Mouse (Mus musculus) heart, embryonic 10.5 days (tissue): ENCODE data around the gene Mapk10. TPM values are rescaled to one million over a fixed set of nuclear protein-coding genes. Genes with fewer than 3 reads are reported as not detected.

ENCODE experiments used
- DNase-seq: peaks from one replicate; pipeline ENCODE4 v3.0.0-alpha.2; 2017; ENCODE audit warnings: low spot score
- H3K27ac ChIP-seq: fragments of 300-500 bp; sonication (generic); 2 replicates; pipeline ENCODE4 v1.5.1; 2016; ENCODE audit warnings: mild to moderate bottlenecking
- H3K27me3 ChIP-seq: fragments of 300-500 bp; sonication (generic); 2 replicates; pipeline ENCODE4 v1.6.1; 2016; ENCODE audit warnings: mild to moderate bottlenecking; ENCODE audit not compliant: poor library complexity, insufficient read depth, severe bottlenecking
- H3K36me3 ChIP-seq: fragments of 300-500 bp; sonication (generic); 2 replicates; pipeline ENCODE4 v1.6.1; 2016; ENCODE audit warnings: mild to moderate bottlenecking, moderate library complexity
- H3K4me1 ChIP-seq: fragments of 300-500 bp; sonication (generic); 2 replicates; pipeline ENCODE4 v1.6.1; 2016; ENCODE audit warnings: mild to moderate bottlenecking
- H3K4me3 ChIP-seq: fragments of 300-500 bp; sonication (generic); 2 replicates; pipeline ENCODE4 v1.5.1; 2016; ENCODE audit warnings: mild to moderate bottlenecking, moderate library complexity
- H3K9me3 ChIP-seq: fragments of 300-500 bp; sonication (generic); 2 replicates; pipeline ENCODE4 v1.6.1; 2016; ENCODE audit warnings: mild to moderate bottlenecking, moderate library complexity
- WGBS: fragments of 180-500 bp; shearing (Covaris S2); methylation state at CpG from one replicate; pipeline ENCODE4 v1.1.7; 2016; 5-methylcytosine and 5-hydroxymethylcytosine counted together
- polyA plus RNA-seq: library from polyadenylated mRNA; unstranded; fragments of >200 nt; fragmentation: Nextera tagmentation; extraction: Ambion mirVana; gene quantifications from 2 replicates; pipeline ENCODE4 v1.2.1, GENCODE M21; 2016

Gene Mapk10
- polyA plus RNA-seq, 1 experiment from 2014 or later, result 0.29 TPM

DNA sequence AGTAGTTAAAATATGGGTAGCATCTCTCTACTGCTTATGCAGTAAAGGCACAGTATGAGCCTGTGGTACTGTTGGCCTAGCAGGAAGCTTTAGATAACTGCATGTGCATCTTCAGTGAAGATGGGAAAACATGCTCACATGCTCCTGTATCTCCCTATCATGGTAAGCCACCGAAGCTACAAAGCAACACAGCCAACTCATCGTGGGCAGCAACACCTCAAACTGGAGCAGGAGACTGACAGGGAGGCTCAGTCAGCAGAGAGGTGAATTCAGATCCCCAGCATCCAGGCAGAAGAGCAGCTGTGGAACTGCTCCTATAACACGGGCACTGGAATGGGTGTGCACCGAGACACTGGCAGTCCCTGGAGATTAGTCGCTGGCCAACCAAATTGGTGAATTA is 191.0 kb downstream of the Mapk10 start:
- no peaks in the 10 kb centered on the region for H3K9me3 ChIP-seq
- H3K27ac ChIP-seq, result no peak overlapping the region
- no peak overlapping the region for H3K4me3 ChIP-seq
- 89% methylated on average over 5 of the region's 5 CpGs for WGBS
- H3K36me3 ChIP-seq, result no peaks in the 10 kb centered on the region
- DNase-seq, result no peak
- H3K27me3 ChIP-seq, result no peaks in the 10 kb centered on the region
- 0 out of 2 replicates have a peak, but pooled peaks cover 5% of the 10 kb centered on the region for H3K4me1 ChIP-seq

- no peak for DNase-seq
- Histone ChIP-seq H3K4me1 (0 out of 2 replicates have a peak, but pooled peaks cover under 1% of the 10 kb centered on the region), H3K9me3 (no peaks in the 10 kb centered on the region), H3K27ac (no peak overlapping the region), H3K36me3 (no peaks in the 10 kb centered on the region), H3K27me3 (no peaks in the 10 kb centered on the region), H3K4me3 (no peak overlapping the region)
- 63% methylated on average over 7 of the region's 7 CpGs for WGBS
Observed at GRCm38 (mm10) chr5:103017637-103018036, 193.5 kb downstream of the Mapk10 start.

- Histone ChIP-seq H3K9me3 (no peaks in the 10 kb centered on the region), H3K27me3 (no peaks in the 10 kb centered on the region), H3K4me1 (no peaks in the 10 kb centered on the region), H3K27ac (no peak overlapping the region), H3K4me3 (no peak overlapping the region), H3K36me3 (no peaks in the 10 kb centered on the region)
- WGBS, result 90% methylated on average over 4 of the region's 4 CpGs
- no peak for DNase-seq
Observed at GRCm38 (mm10) chr5:103014309-103014708, 196.8 kb downstream of the Mapk10 start.

DNA sequence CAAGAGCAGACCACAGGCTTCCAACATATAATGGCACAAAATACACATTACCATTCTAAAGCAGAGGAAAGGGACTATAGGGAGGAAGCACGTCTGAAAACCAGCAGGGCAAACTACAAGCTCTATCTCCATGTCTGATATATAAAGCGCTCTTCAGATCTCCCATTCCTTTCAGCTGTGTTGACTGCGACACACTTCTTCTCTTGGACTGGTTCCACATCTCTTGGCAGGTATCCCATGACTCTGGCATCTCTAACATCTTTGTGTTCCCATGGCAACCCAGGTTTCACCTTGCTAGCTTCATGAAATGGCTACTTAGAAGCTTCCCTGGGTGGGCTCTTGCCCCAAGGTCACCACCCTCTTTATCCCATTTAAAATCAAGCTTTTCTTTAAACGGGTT is 202.2 kb downstream of the Mapk10 start:
- Histone ChIP-seq H3K4me1 (no peaks in the 10 kb centered on the region), H3K27me3 (no peaks in the 10 kb centered on the region), H3K36me3 (no peaks in the 10 kb centered on the region), H3K27ac (no peak overlapping the region), H3K4me3 (no peak overlapping the region), H3K9me3 (no peaks in the 10 kb centered on the region)
- WGBS, result 90% methylated on average over 4 of the region's 4 CpGs
- no peak for DNase-seq

- Histone ChIP-seq H3K27me3 (no peaks in the 10 kb centered on the region), H3K36me3 (no peaks in the 10 kb centered on the region), H3K4me1 (no peaks in the 10 kb centered on the region), H3K27ac (no peak overlapping the region), H3K9me3 (no peaks in the 10 kb centered on the region), H3K4me3 (no peak overlapping the region)
- no peak for DNase-seq
- WGBS, result 63% methylated on average over 7 of the region's 7 CpGs
Observed at GRCm38 (mm10) chr5:103002116-103002515, 209.0 kb downstream of the Mapk10 start.

- WGBS, result 90% methylated on average over 6 of the region's 6 CpGs
- Histone ChIP-seq H3K4me3 (no peak overlapping the region), H3K27me3 (no peaks in the 10 kb centered on the region), H3K36me3 (no peaks in the 10 kb centered on the region), H3K4me1 (no peaks in the 10 kb centered on the region), H3K9me3 (no peaks in the 10 kb centered on the region), H3K27ac (no peak overlapping the region)
- no peak for DNase-seq
Observed at GRCm38 (mm10) chr5:103000572-103000971, 210.6 kb downstream of the Mapk10 start.

DNA sequence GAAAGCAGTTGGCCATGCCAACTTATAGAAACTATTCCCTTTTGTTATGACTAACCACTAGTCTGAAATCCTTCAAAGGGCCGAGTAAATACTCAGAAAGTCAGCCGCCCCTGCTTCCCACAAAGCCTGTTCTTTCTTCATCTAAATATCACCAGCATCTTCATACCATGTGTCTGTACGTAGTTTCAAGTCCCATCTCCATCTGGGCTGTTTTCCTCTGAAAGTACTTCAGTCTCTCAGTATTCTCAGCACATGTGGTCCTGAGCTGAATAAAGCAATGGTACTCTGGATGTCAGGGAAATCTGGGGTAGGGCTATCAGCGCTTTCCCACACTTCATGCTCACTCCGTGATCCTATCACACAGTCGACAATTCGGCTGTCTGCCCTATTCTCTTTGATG is 212.6 kb downstream of the Mapk10 start:
- H3K27me3 ChIP-seq, result no peaks in the 10 kb centered on the region
- H3K36me3 ChIP-seq, result no peaks in the 10 kb centered on the region
- DNase-seq, result no peak
- H3K9me3 ChIP-seq, result no peaks in the 10 kb centered on the region
- no peak overlapping the region for H3K4me3 ChIP-seq
- WGBS, result 79% methylated on average over 7 of the region's 7 CpGs
- no peaks in the 10 kb centered on the region for H3K4me1 ChIP-seq
- no peak overlapping the region for H3K27ac ChIP-seq

DNA sequence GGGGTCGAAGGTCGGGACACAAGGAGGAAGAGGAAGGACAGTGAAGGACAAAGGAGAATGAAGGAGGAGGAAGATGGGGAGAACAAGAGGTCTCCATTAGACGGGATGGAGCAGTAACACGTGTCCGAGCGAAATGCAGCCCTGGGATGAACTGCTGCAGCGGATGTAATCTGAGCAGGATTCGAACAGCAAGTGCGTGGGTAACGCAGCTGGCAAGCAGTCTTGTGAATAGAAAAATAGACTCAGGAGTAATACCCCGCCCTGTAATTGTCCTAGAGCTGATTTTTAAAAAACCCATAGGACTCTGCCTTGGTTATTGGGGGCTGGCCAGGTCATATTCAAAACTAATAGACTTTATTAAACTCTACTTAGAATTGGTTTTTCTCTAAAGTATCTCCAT is 213.2 kb downstream of the Mapk10 start:
- Histone ChIP-seq H3K4me3 (no peak overlapping the region), H3K27me3 (no peaks in the 10 kb centered on the region), H3K27ac (no peak overlapping the region), H3K9me3 (no peaks in the 10 kb centered on the region), H3K4me1 (no peaks in the 10 kb centered on the region), H3K36me3 (no peaks in the 10 kb centered on the region)
- no peak for DNase-seq
- WGBS, result 85% methylated on average over 11 of the region's 11 CpGs

DNA sequence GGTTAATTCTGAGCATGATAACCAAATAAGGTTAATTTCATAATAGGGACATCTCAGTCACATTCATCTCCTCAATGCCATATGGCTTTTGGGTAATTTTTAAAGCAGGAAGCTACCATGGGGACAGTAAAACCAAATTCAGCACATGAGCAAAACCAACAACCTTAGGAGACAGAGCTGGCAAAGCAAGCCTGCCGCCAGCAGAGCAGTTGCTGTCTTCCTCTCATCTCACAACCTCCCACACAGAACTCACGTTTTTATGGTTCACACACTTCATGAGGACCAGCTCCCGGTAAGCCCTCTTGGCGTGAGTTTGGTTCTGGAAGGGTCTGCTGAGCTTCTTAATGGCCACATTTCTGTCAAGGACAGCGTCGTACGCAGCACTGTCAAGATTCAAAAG is 214.8 kb downstream of the Mapk10 start:
- Histone ChIP-seq H3K4me1 (no peaks in the 10 kb centered on the region), H3K27ac (no peak overlapping the region), H3K9me3 (no peaks in the 10 kb centered on the region), H3K36me3 (no peaks in the 10 kb centered on the region), H3K27me3 (no peaks in the 10 kb centered on the region), H3K4me3 (no peak overlapping the region)
- 84% methylated on average over 7 of the region's 7 CpGs for WGBS
- no peak for DNase-seq

GRCm38 (mm10) chr5:102995928-102996327 is 215.2 kb downstream of the Mapk10 start:
- H3K9me3 ChIP-seq, result no peaks in the 10 kb centered on the region
- no peak for DNase-seq
- H3K27me3 ChIP-seq, result no peaks in the 10 kb centered on the region
- no peak overlapping the region for H3K4me3 ChIP-seq
- no peaks in the 10 kb centered on the region for H3K4me1 ChIP-seq
- H3K27ac ChIP-seq, result no peak overlapping the region
- no peaks in the 10 kb centered on the region for H3K36me3 ChIP-seq

DNA sequence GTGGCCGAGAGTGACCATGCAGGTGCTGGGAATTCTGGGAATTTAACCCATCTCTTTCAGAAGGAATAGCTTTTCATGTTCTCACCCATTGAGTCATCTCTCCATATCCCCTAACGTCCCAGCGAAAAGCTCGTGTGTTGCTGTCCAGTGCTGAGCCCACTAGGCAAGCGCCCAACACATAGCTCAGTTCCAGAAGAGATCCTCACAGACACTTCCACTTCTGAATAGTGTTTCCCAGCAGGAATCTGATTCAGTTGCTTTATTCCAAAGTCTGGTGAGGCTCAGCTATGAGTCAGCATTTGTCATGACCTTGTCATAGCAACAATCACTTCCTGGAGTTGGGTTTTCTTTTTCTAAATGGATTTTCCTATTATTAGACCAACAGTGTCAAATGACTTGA is 217.2 kb downstream of the Mapk10 start:
- H3K4me1 ChIP-seq, result no peaks in the 10 kb centered on the region
- no peak overlapping the region for H3K27ac ChIP-seq
- no peaks in the 10 kb centered on the region for H3K9me3 ChIP-seq
- no peaks in the 10 kb centered on the region for H3K36me3 ChIP-seq
- WGBS, result 77% methylated on average over 5 of the region's 5 CpGs
- no peak overlapping the region for H3K4me3 ChIP-seq
- no peaks in the 10 kb centered on the region for H3K27me3 ChIP-seq
- DNase-seq, result no peak

GRCm38 (mm10) chr5:102991691-102992090 is 219.4 kb downstream of the Mapk10 start:
- Histone ChIP-seq H3K36me3 (no peaks in the 10 kb centered on the region), H3K27me3 (no peaks in the 10 kb centered on the region), H3K27ac (no peak overlapping the region), H3K4me1 (no peaks in the 10 kb centered on the region), H3K4me3 (no peak overlapping the region), H3K9me3 (no peaks in the 10 kb centered on the region)
- WGBS, result 65% methylated on average over 2 of the region's 2 CpGs
- DNase-seq, result no peak

- Histone ChIP-seq H3K4me3 (no peak overlapping the region), H3K27ac (no peak overlapping the region), H3K4me1 (0 out of 2 replicates have a peak, but pooled peaks cover 2% of the 10 kb centered on the region), H3K27me3 (no peaks in the 10 kb centered on the region), H3K9me3 (no peaks in the 10 kb centered on the region), H3K36me3 (no peaks in the 10 kb centered on the region)
- 49% methylated on average over 2 of the region's 2 CpGs for WGBS
- no peak for DNase-seq
Observed at GRCm38 (mm10) chr5:102978382-102978781, 232.8 kb downstream of the Mapk10 start.

GRCm38 (mm10) chr5:102977138-102977537 is 234.0 kb downstream of the Mapk10 start:
- Histone ChIP-seq H3K36me3 (no peaks in the 10 kb centered on the region), H3K27ac (no peak overlapping the region), H3K27me3 (no peaks in the 10 kb centered on the region), H3K4me1 (0 out of 2 replicates have a peak, but pooled peaks cover 2% of the 10 kb centered on the region), H3K4me3 (no peak overlapping the region), H3K9me3 (no peaks in the 10 kb centered on the region)
- 59% methylated on average over 6 of the region's 6 CpGs for WGBS
- DNase-seq, result no peak
